Mouse (Mus musculus) T-helper 1 cell (primary cell): ENCODE results near the gene Hsf5.

Experiments
- in situ Hi-C: fragments of 300-600 bp; cut with MboI, MseI; formaldehyde crosslinking; loops from one replicate; pipeline ENCODE4 v1.15.1; 2025; ENCODE audit warnings: high pct_unique_total_duplicates

Hsf5 gene

GRCm38 (mm10) chr11:87686407-87686806 is 69.4 kb downstream of the Hsf5 start:
- in situ Hi-C loops = no loop called here

DNA sequence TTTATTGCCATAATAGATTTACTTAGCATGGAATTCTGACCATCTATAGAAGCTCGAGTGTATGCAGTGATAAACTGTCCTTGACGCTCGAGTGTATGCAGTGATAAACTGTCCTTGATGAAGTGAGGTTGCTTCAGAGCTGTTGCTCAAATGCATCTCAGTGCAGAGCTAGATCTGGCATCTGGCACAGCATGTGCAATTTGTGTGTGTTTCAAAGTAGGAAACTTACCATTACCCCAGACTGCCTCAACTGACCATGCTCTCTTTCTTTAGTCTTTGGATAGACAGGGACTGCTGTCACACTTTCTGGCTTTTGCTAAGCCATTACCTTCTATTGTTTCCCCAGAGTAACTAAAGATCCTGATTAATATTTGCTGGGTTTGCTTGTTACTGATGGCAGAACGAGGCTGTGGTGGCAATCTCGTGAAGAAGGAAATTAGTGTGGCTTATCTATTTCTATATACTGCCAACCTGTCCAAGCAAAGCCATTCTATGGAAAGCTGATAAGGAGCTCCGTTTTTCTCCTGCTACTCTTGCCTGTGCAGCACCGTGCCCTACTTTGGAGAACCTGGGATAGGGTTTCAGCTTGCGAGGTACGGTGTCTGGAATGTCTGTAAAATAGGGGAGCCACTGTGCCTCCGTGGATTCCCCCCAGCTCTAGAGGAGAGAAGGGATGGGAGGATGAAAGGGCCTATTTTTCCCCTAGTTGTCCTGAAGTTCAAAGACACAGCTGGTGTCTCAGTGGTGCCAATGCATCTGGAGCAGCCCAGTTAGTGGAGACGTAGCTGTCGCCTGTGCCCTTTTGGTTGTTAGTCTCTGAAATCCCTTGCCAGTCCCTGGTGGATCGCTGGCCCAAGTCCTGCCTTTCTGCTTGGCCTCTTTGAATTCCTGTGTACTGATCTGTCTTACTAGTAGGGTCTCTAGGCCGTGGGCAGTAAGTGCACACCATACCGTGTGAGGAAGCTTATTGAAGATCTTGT is 70.6 kb downstream of the Hsf5 start:
- in situ Hi-C loops = no loop called here

GRCm38 (mm10) chr11:87688478-87689203 is 71.7 kb downstream of the Hsf5 start:
- in situ Hi-C loops = no loop called here

DNA sequence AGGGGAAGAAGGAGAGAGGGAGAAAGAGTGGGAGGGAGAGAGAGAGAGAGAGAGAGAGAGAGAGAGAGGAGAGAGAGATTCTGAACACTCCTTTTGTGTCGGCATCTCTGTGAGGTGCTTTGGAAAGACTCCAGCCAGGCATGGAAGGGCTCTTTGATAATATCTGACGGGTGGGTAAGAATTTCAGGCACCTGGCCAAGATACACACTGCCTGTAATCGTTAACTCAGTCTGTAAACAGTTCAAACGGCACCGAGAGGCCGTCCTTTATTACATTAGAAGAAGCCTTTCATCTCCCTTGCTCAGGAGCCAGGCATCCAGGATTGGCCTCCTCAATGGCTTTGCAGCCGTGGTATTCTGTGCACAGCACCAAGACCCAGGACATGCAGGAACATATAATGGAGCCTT is 72.4 kb downstream of the Hsf5 start:
- in situ Hi-C loops = no loop called here

DNA sequence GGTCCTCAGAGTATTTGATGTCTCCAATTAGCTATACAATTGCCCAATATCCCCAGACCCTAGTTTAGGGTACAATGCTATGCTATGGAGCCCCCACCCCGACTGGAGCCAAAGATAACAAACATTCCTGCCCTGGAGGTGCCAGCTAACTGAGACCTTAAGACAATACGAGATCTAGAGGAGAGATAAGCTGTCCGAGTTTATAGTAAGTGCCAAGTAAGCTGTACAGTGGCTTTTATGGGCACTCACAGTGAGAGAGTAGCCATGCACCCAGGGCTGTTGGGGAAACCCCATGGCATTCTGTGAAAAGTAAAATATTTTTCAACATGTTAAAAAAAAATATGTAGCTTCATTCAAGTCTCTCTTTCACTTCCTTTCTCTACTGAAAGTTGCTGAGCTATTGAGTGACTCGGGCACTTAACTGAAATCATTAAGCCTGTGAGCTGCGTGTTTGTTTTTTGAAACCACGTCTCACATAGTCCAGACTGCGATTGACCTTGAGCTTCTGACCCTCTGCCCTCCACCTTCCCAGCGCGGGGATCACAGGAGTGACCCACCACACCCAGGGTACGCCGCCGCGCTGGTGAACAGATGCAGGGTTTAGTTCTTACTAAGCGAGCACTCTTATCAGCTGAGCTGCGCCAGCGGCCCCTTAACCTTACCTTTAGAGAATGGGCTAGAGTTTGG is 73.2 kb downstream of the Hsf5 start:
- in situ Hi-C loops = loop anchor here (10.0 kb wide), 1 partner anchor 485 kb away; no protein-coding TSS in a partner anchor

GRCm38 (mm10) chr11:87697131-87697682 is 80.2 kb downstream of the Hsf5 start:
- in situ Hi-C loops = loop anchor here (10.0 kb wide), 1 partner anchor 492 kb away; no protein-coding TSS in a partner anchor

DNA sequence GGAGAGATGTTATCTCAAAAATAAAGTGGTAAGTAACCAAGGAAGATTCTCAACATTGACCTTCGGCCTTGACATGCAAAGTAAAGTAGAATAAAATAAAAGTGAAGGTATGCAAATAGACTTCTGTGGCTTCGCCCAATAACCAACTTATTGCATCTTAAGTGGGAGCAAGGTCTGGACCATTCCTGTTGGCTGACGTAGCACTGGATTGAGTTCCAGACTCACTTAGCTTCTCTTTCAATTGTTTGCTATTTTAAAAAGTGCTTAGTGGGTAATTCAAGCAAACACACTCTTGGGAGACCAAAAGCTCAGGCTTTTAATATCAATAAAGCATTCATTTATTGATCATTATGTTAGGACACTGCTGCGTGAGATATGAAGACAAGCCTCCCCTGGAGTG is 81.2 kb downstream of the Hsf5 start:
- in situ Hi-C loops = loop anchor here (10.0 kb wide), 1 partner anchor 493 kb away; no protein-coding TSS in a partner anchor

DNA sequence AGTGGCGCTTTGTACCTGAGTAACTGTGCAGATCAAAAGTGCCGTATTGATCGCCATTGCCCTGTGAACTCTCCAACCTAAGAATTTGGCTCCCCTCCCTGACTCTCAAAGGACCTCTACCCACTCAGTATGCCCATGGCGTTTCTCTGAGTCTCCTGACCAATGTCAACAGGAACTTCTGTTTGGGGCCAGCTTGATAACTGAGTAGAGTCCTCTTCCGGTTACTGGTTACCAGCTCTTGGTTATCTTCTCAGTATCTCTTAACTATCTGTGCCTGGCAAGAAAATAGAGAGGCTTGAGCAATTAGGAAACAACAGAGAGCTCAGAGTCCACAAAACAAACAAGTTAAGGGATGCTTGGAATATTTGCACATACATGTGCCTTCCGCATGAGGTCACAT is 84.1 kb downstream of the Hsf5 start:
- in situ Hi-C loops = no loop called here

- in situ Hi-C loops = no loop called here
Observed at GRCm38 (mm10) chr11:87701877-87702620, 85.1 kb downstream of the Hsf5 start.

- in situ Hi-C loops = no loop called here
Observed at GRCm38 (mm10) chr11:87703654-87704053, 86.7 kb downstream of the Hsf5 start.

- in situ Hi-C loops = no loop called here
Observed at GRCm38 (mm10) chr11:87704289-87704688, 87.3 kb downstream of the Hsf5 start.

DNA sequence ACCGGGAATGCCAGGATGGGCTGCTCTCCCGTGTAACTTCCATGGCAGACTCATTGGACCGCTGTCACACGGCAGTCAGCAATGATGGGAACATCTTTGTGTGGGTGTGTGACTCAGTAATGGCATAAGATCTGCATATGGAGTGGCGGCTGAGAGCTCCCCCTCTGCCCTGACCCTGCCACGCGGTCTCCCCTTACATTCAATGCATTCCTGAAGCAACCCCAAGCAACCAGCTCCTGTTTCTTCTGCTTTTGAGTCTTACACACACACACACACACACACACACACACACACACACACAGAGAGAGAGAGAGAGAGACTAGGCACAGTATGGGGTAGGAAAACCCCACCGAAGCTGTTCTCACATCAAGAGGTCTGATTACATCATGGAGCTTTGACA is 90.6 kb downstream of the Hsf5 start:
- in situ Hi-C loops = loop anchor here (5.0 kb wide), 1 partner anchor 40 kb away; no protein-coding TSS in a partner anchor

DNA sequence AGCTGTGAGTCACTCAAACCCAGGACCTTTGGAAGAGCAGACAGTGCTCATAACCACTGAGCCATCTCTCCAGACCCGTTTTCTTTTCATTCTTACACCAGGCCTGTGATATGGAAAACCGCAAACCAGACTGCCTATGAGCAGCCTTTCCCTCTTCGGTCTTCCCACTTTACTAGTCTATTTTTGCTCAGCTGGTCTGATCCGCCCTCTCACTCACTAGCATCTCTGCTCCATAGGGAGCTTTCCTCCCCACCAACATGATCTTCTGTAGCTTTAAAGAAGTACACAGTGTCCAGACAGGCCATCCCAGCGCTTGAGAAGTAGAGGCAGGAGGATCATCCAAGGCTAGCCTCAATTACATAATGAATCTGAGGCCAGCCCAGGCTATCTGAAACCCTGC is 92.0 kb downstream of the Hsf5 start:
- in situ Hi-C loops = loop anchor here (5.0 kb wide), 1 partner anchor 42 kb away; no protein-coding TSS in a partner anchor
